Mouse (Mus musculus) T-helper 17 cell (primary cell): ENCODE results near the gene Tagln2.

Experiments used
- in situ Hi-C, 2 experiments: fragments of 300-600 bp; cut with MboI, MseI; formaldehyde crosslinking; loops; 1 replicate in 1 of 2; 2 replicates in 1 of 2; pipeline ENCODE4 v1.15.1; 2025; ENCODE audit warnings: high pct_unique_total_duplicates in 2 of 2

Tagln2 gene

DNA sequence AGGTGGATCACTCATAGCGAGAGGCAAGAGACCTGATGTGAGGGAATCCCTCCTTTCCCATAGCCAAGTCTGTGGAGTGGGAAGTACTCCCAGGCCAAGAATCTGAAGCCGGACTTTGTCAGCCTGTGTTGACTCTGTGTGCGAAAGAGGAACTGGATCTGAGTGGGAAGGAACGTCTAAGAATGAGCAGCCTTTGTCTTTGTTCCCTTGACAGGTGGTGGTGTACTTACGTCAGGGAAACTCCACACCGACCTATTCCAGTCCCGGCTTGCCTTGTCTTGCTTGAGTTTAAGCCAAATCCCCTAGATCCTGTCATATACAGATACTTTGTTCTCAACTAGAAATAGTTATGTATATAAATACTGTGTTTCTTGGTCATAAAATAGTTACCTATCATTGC, 22.7 kb downstream of the Tagln2 start:
- in situ Hi-C loops = loop anchor here in 1 of 2 experiments (25.0 kb wide), 2 partner anchors 1460 to 1660 kb away; partner anchors contain the start of genes Atf6 and Fcgr3

DNA sequence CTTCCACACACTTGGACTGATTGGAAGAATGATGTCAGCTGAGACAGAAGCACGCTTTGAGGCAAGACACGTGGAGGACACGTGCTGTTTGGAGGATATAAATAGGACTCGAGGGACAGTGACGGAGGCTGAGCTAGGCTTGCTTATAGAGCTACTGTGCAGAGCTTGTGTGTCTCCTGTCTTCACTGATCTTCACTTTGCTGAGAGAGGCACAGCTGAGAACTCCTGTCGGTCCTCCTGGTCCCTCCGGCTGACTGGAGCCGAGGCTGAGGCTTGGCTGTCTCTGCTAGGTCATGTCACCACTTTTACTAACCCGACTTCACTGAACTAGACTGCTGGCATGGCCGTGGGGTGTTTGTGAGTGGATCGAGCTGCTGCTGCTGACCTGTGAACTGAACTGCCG, 23.9 kb downstream of the Tagln2 start:
- in situ Hi-C loops = loop anchor here in 1 of 2 experiments (25.0 kb wide), 2 partner anchors 1461 to 1661 kb away; partner anchors contain the start of genes Atf6 and Fcgr3

- in situ Hi-C loops = loop anchor here (5.0 kb wide), 2 partner anchors 107 to 112 kb away; partner anchors contain the start of gene Dusp23 (in 1 of the 2)
Observed at GRCm38 (mm10) chr1:172525027-172525764, 25.3 kb downstream of the Tagln2 start.

DNA sequence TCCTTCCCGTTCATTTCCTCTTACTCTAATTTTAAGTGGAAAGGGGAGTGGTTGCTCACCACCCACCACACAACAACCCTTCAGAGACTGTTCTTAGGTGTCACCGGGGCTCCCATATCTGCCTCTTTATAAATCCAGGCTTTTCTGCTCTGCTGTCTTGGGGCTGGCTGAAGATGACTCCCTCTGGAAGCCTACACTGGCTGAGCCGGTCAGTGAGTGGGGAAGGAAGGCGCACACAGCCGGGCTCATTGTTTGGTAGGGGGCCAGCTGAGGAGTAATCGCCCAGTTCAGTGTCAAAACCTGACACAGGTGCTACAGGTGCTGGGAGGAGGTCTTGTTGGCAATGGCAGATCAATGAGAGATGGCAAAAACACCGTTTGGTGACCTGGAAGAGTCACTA, 26.1 kb downstream of the Tagln2 start:
- in situ Hi-C loops = loop anchor here (5.0 kb wide), 2 partner anchors 106 to 111 kb away; partner anchors contain the start of gene Dusp23 (in 1 of the 2)

- in situ Hi-C loops = loop anchor here (5.0 kb wide), 2 partner anchors 106 to 111 kb away; partner anchors contain the start of gene Dusp23 (in 1 of the 2)
Observed at GRCm38 (mm10) chr1:172526380-172527081, 26.7 kb downstream of the Tagln2 start.

DNA sequence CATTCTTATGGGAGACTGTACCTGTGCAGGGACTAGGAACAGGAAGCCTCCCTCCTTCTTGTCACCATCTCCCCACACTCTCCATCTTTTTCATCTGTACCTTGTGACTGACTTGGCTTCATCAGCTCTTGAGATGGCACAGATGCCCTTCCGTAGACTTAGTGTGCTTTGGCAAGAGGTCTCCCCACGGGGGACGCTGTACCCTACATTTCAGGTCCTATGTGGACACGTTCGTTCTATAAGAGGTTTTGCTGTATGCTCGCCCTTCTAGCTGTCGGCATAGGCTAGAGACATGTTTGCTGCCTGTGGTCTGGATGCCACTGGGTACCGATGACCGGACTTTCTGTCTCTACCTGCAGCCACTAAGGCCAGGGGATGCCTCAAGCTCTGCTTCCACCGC, 27.6 kb downstream of the Tagln2 start:
- in situ Hi-C loops = loop anchor here (5.0 kb wide), 2 partner anchors 105 to 110 kb away; partner anchors contain the start of gene Dusp23 (in 1 of the 2)

GRCm38 (mm10) chr1:172528701-172529100, 28.9 kb downstream of the Tagln2 start:
- in situ Hi-C loops = loop anchor here (5.0 kb wide), 2 partner anchors 104 to 109 kb away; partner anchors contain the start of gene Dusp23 (in 1 of the 2)

DNA sequence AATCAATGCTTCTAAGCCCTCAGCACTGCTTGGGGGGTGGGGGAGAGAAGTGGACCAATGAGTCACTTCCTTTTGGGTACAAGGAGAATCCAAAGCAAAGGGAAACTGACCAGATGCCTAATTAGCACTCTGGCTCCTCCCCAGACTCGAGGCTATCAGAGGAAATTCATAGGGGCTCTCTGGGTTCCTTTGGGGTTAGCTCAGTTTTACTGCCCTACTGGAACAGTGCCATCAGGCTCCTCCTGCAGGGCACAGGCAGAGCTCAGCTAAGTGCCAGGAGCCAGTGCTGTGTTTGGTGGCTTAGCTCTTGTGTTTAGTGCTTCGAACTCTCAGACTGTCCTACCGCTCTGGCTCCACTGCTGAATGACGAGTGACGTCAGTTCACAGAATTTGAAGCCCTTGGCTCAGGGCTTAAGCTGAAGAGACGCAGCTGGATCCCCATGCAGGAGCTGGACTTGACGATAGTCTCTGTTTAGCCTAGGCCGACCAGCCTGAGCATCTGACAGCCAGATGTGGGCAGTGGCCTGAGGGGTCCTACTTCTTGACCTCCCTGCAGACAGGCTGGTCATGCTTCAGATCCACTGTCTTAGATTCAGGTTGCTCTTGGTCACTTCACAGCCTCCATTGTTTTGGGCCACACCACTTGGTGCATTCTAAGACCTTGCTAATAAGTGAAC, 30.8 kb downstream of the Tagln2 start:
- in situ Hi-C loops = no loop called here

- in situ Hi-C loops = no loop called here
Observed at GRCm38 (mm10) chr1:172532551-172532950, 32.7 kb downstream of the Tagln2 start.

GRCm38 (mm10) chr1:172535116-172535515, 35.3 kb downstream of the Tagln2 start:
- in situ Hi-C loops = no loop called here

- in situ Hi-C loops = no loop called here
Observed at GRCm38 (mm10) chr1:172539827-172540226, 40.0 kb downstream of the Tagln2 start.

DNA sequence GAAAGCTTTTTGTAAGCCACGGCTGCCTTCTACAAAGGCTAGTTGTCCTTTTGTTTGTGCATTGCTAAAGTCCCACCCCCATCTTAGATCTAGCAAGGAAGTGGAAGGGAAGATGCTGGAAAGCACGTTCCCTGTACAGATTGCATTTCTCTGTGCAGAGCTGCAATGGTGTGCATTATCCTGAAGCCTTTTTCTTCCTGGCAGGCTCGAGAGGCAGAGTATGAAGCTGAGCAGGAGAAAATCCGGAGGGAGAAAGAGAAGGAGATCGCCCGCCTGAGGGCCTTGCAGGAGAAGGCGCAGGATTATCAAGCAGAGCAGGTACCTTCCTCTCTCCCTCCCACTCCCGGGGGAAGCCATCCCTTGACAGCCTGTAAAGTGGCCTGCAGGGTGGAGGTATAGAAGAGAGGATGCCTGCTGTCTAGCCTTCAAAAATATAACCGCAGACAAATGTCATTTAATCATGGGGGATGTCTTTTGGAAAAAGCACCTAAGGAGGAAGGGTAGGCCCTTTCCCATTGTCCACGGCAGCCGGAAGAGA, 40.5 kb downstream of the Tagln2 start:
- in situ Hi-C loops = no loop called here

- in situ Hi-C loops = no loop called here
Observed at GRCm38 (mm10) chr1:172546062-172546461, 46.2 kb downstream of the Tagln2 start.

DNA sequence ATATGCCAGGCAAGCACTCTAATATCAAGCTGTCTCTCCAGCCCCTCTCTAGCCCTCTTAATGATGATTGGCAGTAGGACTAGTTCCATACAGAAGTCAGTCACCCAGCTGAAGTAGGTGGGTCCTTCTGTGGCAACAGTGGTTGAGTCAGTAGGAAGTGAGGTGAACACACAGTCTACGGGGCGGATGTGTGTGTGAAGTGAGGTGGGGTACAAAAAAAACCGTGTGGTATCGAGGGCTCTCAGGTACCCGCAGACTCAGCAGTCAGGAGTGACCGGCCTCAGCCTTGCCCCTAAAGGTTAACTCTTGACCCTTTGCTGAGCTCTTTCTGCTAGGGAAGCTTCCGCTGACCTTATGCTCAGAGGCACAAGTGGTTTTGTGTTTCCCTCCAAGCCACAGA, 48.7 kb downstream of the Tagln2 start:
- in situ Hi-C loops = no loop called here

GRCm38 (mm10) chr1:172549314-172549713, 49.5 kb downstream of the Tagln2 start:
- in situ Hi-C loops = no loop called here

DNA sequence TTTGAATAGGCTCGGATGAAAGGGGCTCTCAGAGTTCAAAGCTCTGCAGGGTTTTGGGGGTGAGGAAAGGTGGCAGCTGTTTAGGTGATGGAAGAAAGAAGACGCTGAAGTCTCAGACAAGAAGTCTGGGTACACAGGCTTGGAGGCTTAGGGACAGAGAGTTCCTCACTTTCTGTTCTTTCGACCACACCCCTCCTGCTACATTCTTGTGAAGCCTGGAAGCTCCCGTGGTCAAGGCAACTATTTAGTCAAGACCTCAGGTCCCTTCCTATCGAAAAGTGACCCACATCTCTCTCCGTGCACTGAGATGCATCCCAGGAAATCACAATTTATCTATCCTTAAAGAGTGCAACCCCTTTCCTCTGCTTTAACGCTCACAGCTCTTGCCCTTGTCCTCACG, 49.9 kb downstream of the Tagln2 start:
- in situ Hi-C loops = no loop called here

DNA sequence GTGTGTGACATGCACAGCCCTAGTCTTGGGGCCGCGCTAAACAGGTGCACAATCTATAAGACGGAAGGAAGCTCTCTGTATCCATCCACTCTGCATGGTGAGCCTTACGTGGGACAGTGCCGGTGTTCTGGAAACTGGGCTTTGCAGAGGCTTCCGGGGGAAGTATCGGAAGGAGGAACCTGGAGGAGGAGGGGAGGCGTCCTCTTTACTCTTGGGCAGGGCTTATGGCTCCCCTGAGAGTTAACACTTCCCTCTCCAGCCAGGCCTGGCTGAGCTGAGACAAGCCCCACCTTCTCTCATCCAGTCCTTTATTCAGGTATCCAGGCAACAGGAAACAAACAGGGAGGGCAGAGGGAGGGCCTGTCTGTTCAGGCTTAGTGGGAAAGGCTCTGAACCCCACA, 50.7 kb downstream of the Tagln2 start:
- in situ Hi-C loops = no loop called here

GRCm38 (mm10) chr1:172551009-172551408, 51.2 kb downstream of the Tagln2 start:
- in situ Hi-C loops = no loop called here

GRCm38 (mm10) chr1:172552623-172553022, 52.8 kb downstream of the Tagln2 start:
- in situ Hi-C loops = no loop called here

DNA sequence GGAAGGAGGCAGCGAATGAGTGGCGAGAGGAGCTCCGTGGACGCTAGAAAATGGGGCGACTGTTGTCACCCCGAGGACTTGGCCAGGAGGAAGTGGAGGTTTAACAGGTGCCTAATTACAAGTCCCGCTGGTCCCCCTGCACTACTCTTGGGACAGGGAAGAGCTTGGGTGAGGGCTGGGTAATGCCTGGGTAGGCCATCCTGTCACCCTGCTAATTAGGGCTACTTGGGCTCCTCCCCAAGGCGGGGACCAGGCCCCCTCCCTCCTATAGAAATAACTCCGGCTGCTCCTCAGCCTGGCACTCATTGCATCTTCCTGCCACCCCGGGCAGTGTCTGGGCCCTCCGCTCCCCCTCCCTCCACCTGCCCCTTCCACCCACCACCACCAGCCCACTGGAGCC, 55.8 kb downstream of the Tagln2 start, which contains the start of gene Vsig8:
TSS of gene Vsig8 (plus strand) at position 301 of the 400 bp plus-strand sequence.
- in situ Hi-C loops = no loop called here
